Mouse (Mus musculus): Measurements from ENCODE around the gene Map2k5. TPM values are rescaled to one million over a fixed set of nuclear protein-coding genes. Genes with fewer than 3 reads are reported as not detected.

Gene Map2k5
- polyA plus RNA-seq, 1 experiment = 25.3 TPM

DNA sequence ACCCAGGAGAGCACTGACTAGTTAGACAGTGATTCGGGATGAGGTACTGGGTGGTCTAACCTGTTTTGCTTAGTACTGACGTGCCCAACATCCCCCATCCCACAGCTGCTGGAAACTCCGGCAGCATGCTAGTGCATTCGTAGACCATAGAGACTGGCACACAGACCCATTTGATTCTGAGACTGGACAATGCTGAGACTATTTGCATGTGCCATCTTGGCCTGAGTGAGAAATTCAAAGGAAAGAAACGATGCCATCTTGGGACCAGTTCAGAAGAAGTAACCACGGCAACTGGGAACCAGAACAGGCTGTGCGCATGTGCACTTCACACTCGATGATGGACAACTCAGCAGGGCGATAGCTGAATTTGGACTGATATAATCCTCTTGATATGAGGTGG, 93.3 kb downstream of the Map2k5 start:
- Histone ChIP-seq H3K27ac (ENCODE audit: insufficient read depth, low read depth, low read length) (no peak overlapping the region), H3K4me3 (ENCODE audit: insufficient read depth, low read length) (no peak overlapping the region), H3K4me1 (ENCODE audit: control insufficient read depth, insufficient read depth, low read length) (peaks cover 4% of the 10 kb centered on the region; the same call in 1 of the 2 replicates)
- TF ChIP-seq POLR2A (IDR thresholded peaks at IDR 0.05; ENCODE audit: borderline replicate concordance, low read depth, low read length) = no peak

- H3K4me1 ChIP-seq (ENCODE audit: control insufficient read depth, insufficient read depth, low read length) = peaks cover 4% of the 10 kb centered on the region; the same call in 1 of the 2 replicates
- H3K4me3 ChIP-seq (ENCODE audit: insufficient read depth, low read length) = no peak overlapping the region
- no peak for TF ChIP-seq CTCF (IDR thresholded peaks at IDR 0.05; ENCODE audit: low read depth, low read length)
- TF ChIP-seq POLR2A (IDR thresholded peaks at IDR 0.05; ENCODE audit: borderline replicate concordance, low read depth, low read length) = no peak
- no peak overlapping the region for H3K27ac ChIP-seq (ENCODE audit: insufficient read depth, low read depth, low read length)
Measured at GRCm38 (mm10) chr9:63281996-63282395, 95.7 kb downstream of the Map2k5 start.

DNA sequence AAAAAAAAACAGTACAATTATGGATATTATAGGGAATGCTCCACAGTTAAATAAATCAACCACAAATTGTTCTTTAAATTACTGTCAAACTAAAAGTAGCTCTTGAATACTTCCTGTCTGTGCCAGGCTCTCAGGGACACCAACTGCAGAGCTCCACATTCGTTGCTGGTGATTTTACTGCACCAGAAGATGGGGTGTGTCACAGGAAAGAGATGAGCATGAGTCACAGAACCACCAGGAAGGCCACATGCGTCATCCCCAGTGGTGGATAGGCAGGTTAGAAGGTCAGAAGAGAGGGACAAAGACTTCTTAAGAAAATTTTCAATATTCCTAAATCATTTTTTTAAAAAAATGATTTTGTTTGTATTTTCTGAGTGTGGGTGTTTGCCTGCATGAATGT, 96.6 kb downstream of the Map2k5 start:
- Histone ChIP-seq H3K4me3 (ENCODE audit: insufficient read depth, low read length) (no peak overlapping the region), H3K27ac (ENCODE audit: insufficient read depth, low read depth, low read length) (no peak overlapping the region; the same call in 1 of the 2 replicates), H3K4me1 (ENCODE audit: control insufficient read depth, insufficient read depth, low read length) (peaks cover 4% of the 10 kb centered on the region; the same call in 1 of the 2 replicates)
- TF ChIP-seq CTCF (IDR thresholded peaks at IDR 0.05; ENCODE audit: low read depth, low read length) (no peak), POLR2A (IDR thresholded peaks at IDR 0.05; ENCODE audit: borderline replicate concordance, low read depth, low read length) (no peak)

- no peak overlapping the region for H3K27ac ChIP-seq (ENCODE audit: insufficient read depth, low read depth, low read length)
- H3K4me3 ChIP-seq (ENCODE audit: insufficient read depth, low read length) = no peak overlapping the region
- H3K4me1 ChIP-seq (ENCODE audit: control insufficient read depth, insufficient read depth, low read length) = 0 out of 2 replicates have a peak, but pooled peaks cover 2% of the 10 kb centered on the region
- TF ChIP-seq CTCF (IDR thresholded peaks at IDR 0.05; ENCODE audit: low read depth, low read length) = no peak
- no peak for TF ChIP-seq POLR2A (IDR thresholded peaks at IDR 0.05; ENCODE audit: borderline replicate concordance, low read depth, low read length)
Measured at GRCm38 (mm10) chr9:63273781-63274180, 103.9 kb downstream of the Map2k5 start.

DNA sequence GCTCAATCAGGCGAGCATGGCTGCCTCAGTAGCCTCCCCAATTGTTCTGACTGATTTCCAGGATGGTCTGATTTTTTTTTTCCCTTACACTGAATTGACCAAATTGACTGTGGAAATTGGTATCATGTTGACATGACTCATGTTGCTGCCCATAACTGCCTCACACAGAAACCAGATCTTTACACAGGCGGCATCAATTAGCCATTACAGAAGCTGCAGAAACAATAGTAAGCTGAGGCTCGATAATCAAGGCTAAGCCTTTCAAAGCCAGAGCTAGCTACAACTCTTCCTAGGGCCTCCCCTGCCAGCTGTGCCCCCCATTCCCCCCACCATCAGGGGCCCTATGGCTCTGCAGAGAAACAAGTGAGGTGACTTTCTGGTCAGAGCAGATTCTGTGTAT, 107.9 kb downstream of the Map2k5 start:
- Histone ChIP-seq H3K27ac (ENCODE audit: insufficient read depth, low read depth, low read length) (no peak overlapping the region), H3K4me3 (ENCODE audit: insufficient read depth, low read length) (no peak overlapping the region), H3K4me1 (ENCODE audit: control insufficient read depth, insufficient read depth, low read length) (0 out of 2 replicates have a peak, but pooled peaks cover 5% of the 10 kb centered on the region)
- no peak for TF ChIP-seq POLR2A (IDR thresholded peaks at IDR 0.05; ENCODE audit: borderline replicate concordance, low read depth, low read length)
- TF ChIP-seq CTCF (IDR thresholded peaks at IDR 0.05; ENCODE audit: low read depth, low read length) = no peak

DNA sequence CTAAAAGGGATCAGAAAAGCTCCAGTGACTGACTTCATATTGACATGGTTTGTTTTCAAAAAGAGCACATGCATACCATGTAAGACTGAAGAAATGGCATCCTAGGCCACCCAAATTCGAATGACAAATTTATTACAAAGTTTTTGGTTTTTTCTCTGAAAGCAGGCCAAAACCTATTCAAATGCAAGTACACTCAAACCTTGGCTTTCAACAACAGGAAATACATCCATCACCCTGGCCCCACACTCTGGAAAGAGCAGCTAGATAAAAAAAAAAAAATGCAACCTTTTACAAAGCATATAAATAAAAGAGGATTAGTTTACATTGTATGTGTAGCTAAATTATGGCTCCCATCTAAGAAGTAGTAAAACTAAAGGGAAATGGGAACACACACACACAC, 114.5 kb downstream of the Map2k5 start:
- H3K4me1 ChIP-seq (ENCODE audit: control insufficient read depth, insufficient read depth, low read length) = 0 out of 2 replicates have a peak, but pooled peaks cover 5% of the 10 kb centered on the region
- no peak for TF ChIP-seq POLR2A (IDR thresholded peaks at IDR 0.05; ENCODE audit: borderline replicate concordance, low read depth, low read length)
- no peak for TF ChIP-seq CTCF (IDR thresholded peaks at IDR 0.05; ENCODE audit: low read depth, low read length)
- H3K27ac ChIP-seq (ENCODE audit: insufficient read depth, low read depth, low read length) = no peak overlapping the region
- no peak overlapping the region for H3K4me3 ChIP-seq (ENCODE audit: insufficient read depth, low read length)

- no peak overlapping the region for H3K27ac ChIP-seq (ENCODE audit: insufficient read depth, low read depth, low read length)
- H3K4me1 ChIP-seq (ENCODE audit: control insufficient read depth, insufficient read depth, low read length) = no peaks in the 10 kb centered on the region
- H3K4me3 ChIP-seq (ENCODE audit: insufficient read depth, low read length) = no peak overlapping the region
- TF ChIP-seq CTCF (IDR thresholded peaks at IDR 0.05; ENCODE audit: low read depth, low read length) = no peak
- TF ChIP-seq POLR2A (IDR thresholded peaks at IDR 0.05; ENCODE audit: borderline replicate concordance, low read depth, low read length) = no peak
Measured at GRCm38 (mm10) chr9:63258768-63259167, 118.9 kb downstream of the Map2k5 start.

DNA sequence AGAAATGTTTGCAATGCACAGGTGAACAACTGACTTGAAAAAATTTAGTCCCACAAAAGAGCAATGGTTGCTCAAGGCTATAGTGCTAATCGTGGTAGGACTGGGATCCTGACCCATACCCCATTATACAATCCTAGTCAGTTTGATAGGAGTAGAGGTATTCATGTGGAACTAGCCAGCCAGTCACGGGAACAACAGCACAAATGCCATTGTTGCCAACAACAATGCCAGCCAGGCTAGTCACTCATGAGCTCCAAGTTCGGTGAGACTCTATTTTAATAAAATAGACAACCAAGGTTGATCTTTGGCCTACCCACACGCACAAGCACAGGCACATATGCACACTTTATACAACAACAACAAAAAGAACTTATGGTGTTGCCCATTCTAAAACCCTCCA, 120.0 kb downstream of the Map2k5 start:
- Histone ChIP-seq H3K4me3 (ENCODE audit: insufficient read depth, low read length) (no peak overlapping the region), H3K4me1 (ENCODE audit: control insufficient read depth, insufficient read depth, low read length) (no peaks in the 10 kb centered on the region), H3K27ac (ENCODE audit: insufficient read depth, low read depth, low read length) (no peak overlapping the region)
- TF ChIP-seq POLR2A (IDR thresholded peaks at IDR 0.05; ENCODE audit: borderline replicate concordance, low read depth, low read length) (no peak), CTCF (IDR thresholded peaks at IDR 0.05; ENCODE audit: low read depth, low read length) (no peak)

- no peak overlapping the region for H3K27ac ChIP-seq (ENCODE audit: insufficient read depth, low read depth, low read length)
- TF ChIP-seq CTCF (IDR thresholded peaks at IDR 0.05; ENCODE audit: low read depth, low read length) (no peak), POLR2A (IDR thresholded peaks at IDR 0.05; ENCODE audit: borderline replicate concordance, low read depth, low read length) (no peak)
Measured at GRCm38 (mm10) chr9:63250841-63251626, 126.7 kb downstream of the Map2k5 start.

GRCm38 (mm10) chr9:63248095-63248787, 129.5 kb downstream of the Map2k5 start:
- no peak for TF ChIP-seq POLR2A (IDR thresholded peaks at IDR 0.05; ENCODE audit: borderline replicate concordance, low read depth, low read length)
- no peak for TF ChIP-seq CTCF (IDR thresholded peaks at IDR 0.05; ENCODE audit: low read depth, low read length)
- H3K4me3 ChIP-seq (ENCODE audit: insufficient read depth, low read length) = no peak overlapping the region
- H3K27ac ChIP-seq (ENCODE audit: insufficient read depth, low read depth, low read length) = no peak overlapping the region
- peaks cover 6% of the 10 kb centered on the region; the same call in 1 of the 2 replicates for H3K4me1 ChIP-seq (ENCODE audit: control insufficient read depth, insufficient read depth, low read length)

More at GRCm38 (mm10) chr9:63250841-63251626, 126.7 kb downstream of the Map2k5 start:
- Histone ChIP-seq H3K4me1 (ENCODE audit: control insufficient read depth, insufficient read depth, low read length) (peaks cover 6% of the 10 kb centered on the region; the same call in 1 of the 2 replicates), H3K4me3 (ENCODE audit: insufficient read depth, low read length) (no peak overlapping the region)

All from bone marrow macrophage, adult 2 months (primary cell).